25 mouse cellular contexts compared by ENCODE assay signal in the genomic region with DNA sequence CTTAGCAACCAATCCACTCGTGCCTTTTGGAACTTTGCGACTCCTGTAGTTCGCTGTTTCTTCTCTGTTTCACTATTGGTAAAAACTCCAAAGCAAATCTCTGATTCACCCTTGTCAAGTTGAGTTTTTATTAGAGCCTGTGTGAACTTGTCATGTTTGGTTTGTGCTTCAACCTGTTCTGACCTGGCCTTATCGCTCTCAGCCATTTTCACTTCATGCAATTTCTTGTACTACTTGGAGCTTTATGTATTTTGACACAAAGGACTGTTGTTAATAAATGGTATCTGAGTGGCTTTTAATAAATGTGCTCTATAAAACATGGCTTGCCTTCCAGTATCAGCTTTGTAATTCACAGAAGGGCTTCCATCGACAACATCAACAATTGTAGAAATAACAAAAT. TPM values are rescaled to one million over a fixed set of nuclear protein-coding genes. Genes with fewer than 3 reads are reported as not detected.
"Had no signal": no experiment of that assay in that cellular context is flagged by ENCODE, and none has a peak within 500 bp of the region (broad histone marks: within the 10 kb centered on the region; RNA-seq: fewer than 3 reads in every experiment).

No protein-coding gene starts in this region.

- ATAC-seq: intestine, embryonic 16.5 days; midbrain, embryonic 16.5 days had no signal

- H3K4me1 ChIP-seq: liver, embryonic 13.5 days; neural tube, embryonic 13.5 days had no signal

- H3K36me3 ChIP-seq: liver, embryonic 13.5 days; midbrain, embryonic 12.5 days; neural tube, embryonic 13.5 days had no signal

- H3K4me3 ChIP-seq: left cerebral cortex, adult 2 months; liver, embryonic 13.5 days; midbrain, embryonic 12.5 days; myocyte; neural tube, embryonic 13.5 days had no signal

- H3K9me3 ChIP-seq: liver, embryonic 13.5 days; midbrain, embryonic 12.5 days; neural tube, embryonic 13.5 days had no signal

- H3K27me3 ChIP-seq: liver, embryonic 13.5 days had no signal

- H3K4me2 ChIP-seq: liver, embryonic 13.5 days; midbrain, embryonic 12.5 days; neural tube, embryonic 13.5 days had no signal

- DNase-seq: kidney, adult 18-20 months; kidney, adult 9 months; kidney, postnatal 14 days; kidney, postnatal 4 days; layer of hippocampus, adult 9-11 months; layer of hippocampus, postnatal 36 days; liver, embryonic 13.5 days; lung, adult 2 months; lung, postnatal 14 days; lung, postnatal 4 days; retina, postnatal 1 day; right cerebral cortex, postnatal 25 days; spleen, adult 18-20 months; thymus, adult 18-20 months; thymus, postnatal 36 days had no signal

- H3K9ac ChIP-seq: liver, embryonic 13.5 days; midbrain, embryonic 12.5 days; neural tube, embryonic 13.5 days had no signal

- H3K27ac ChIP-seq: left cerebral cortex, adult 2 months; liver, embryonic 13.5 days; midbrain, embryonic 12.5 days; neural tube, embryonic 13.5 days had no signal

RNA-seq across cellular contexts. Expression of a gene that starts 40.6 kb away (rescaled TPM):
- total RNA-seq: megakaryocyte progenitor cell, adult 5-6 weeks; megakaryocyte-erythroid progenitor cell, adult 5-6 weeks; monocyte, adult 5-6 weeks; neutrophil, adult 5-6 weeks had no signal
